Mouse (Mus musculus): ENCODE measurements around the gene Mpzl1.
A peak's percentile ranks its signal among the peaks of the same experiment; 100 is the strongest.
"Not testable (repeated sequence)": the region's sequence is repeated elsewhere in the genome, so short reads cannot be mapped to it uniquely, and the experiment has no call there.

The Mpzl1 gene

DNA sequence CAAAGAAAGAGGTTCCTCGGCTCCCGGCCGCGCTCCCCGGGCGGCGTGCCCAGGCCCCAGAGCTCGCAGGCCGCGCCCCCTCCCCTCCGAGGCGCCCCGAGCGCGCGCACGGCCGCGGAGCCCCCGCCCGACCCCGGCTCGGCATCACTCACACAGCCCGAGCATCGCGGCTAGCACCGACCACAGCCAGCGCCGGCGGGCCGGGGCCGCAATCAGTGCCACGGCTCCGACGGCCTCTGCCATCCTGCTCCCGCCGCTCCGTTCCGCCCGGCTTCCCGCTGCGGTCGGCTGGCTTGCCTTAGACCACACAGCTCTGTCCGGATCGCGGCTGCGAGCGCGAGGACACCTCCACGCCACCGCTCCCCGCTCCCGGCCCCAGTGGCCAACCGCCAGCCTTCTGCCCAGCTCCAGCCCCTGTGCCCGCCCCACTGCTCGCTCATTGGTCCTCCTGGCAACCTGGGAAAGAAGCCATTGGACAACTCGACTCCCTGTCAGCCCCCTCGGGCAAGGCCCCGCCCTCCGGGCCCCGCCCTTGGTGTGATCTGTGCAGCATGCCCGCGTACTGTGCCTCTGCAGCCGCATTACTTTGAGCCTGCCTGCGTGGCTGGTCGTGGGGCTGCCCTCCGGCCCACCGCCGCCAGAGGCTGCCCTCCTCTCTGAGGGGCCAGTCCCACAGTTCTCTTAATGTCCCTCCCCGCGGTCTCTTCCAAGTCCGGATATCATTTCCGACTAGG lies at the start of gene Mpzl1:
Gene Mpzl1, minus strand, starts transcription at position 388 of the 734 bp plus-strand sequence.
- DNase-seq: peak; percentile 100

DNA sequence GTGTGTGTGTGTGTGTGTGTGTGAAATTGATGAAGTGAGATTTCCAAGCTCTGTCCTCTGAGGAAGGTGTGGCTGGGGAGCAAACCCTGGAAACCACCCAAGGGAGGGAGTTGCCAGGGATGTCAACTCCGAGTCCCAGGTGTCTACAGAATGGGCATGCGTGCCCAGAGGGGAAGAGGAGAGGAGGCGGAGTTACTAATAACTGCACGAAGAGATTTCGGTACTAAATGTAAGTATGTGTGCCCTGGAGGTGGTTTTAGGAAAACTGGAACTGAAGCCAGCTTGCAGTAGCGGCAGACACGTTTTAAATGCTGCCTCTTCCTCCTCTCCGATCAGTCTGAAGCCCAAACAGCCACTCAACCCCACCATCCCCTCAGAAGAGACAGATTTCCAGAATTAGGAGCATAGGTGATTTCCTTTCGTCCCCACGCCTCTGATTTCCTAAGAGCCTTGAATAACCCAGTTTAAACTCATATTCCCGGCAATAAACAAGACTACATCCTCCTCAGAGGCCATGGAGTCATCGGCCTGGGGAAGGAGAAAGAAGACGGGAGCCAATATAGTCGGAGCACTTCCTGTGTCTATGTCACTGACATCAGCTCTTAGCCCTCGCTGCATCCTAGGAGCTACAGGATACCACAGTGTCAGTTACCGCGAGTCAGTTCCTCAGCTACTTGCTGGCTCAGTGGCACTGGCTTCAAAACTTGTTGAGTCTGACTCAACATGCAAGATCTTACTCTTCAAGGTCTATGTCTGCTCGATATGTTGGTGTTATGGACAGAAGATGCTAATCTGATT lies 47.9 kb upstream of the Mpzl1 start:
- DNase-seq: peak; percentile 96

DNA sequence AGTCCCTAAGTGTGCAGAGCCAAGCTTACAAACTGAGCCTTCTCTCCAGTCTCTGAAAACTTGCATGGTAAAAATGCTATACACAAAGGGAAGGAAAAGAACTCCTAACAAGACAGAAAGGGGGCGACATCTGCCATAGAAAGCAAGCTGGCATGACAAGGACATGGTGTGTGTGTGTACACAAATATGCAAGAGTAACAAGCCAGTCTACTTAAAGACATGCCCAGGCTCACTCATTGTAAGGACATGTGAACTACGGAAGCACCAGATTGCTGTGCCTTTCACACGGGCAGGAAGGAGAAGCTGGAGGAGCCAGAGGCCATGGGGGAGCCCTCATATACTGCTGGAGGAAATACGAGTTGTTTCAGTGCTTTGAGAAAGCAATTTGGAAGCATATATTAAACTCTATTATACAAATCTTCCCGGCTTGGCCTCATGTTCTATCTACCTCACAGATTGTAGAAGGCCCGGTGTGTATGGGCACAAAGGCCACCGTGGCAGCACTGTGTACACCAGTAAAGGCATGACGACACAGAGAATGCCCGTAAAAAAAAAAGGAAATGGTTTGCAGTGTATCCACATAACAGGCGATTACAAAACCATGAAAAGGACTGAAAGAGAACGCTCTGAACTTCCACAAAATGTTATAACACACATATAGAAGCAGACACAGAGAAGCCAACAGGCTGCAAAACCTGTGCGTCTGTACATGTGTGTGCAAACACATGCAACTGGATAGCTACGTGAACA lies 46.9 kb upstream of the Mpzl1 start:
- DNase-seq: peak; percentile 95

DNA sequence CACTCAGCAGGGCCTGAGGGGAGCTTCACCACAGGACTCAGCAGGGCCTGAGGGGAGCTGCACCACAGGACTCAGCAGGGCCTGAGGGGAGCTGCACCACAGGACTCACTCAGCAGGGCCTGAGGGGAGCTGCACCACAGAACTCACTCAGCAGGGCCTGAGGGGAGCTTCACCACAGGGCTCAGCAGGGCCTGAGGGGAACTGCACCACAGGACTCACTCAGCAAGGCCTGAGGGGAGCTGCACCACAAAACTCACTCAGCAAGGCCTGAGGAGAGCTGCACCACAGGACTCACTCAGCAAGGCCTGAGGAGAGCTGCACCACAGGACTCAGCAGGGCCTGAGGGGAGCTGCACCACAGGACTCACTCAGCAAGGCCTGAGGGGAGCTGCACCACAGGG lies 45.7 kb upstream of the Mpzl1 start:
- not testable (repeated sequence) for DNase-seq

DNA sequence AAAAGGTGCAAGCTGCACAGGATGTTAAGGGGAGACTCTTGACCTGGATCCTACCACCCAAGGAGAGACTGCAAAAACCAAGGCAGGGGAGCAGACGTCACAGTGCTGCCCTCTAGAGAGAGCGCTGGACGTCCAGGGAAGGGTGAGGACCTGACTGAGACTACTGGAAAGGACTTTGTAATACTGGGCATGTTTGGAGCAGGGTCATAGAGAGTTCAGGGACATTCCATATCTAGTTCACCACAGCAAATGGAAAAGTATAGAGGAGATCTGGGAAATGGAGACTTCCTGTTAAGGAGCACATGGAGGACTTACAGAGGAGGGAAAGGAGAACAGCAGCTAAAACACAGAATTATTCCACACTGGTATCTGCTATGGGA lies 45.3 kb upstream of the Mpzl1 start:
- DNase-seq: no peak

DNA sequence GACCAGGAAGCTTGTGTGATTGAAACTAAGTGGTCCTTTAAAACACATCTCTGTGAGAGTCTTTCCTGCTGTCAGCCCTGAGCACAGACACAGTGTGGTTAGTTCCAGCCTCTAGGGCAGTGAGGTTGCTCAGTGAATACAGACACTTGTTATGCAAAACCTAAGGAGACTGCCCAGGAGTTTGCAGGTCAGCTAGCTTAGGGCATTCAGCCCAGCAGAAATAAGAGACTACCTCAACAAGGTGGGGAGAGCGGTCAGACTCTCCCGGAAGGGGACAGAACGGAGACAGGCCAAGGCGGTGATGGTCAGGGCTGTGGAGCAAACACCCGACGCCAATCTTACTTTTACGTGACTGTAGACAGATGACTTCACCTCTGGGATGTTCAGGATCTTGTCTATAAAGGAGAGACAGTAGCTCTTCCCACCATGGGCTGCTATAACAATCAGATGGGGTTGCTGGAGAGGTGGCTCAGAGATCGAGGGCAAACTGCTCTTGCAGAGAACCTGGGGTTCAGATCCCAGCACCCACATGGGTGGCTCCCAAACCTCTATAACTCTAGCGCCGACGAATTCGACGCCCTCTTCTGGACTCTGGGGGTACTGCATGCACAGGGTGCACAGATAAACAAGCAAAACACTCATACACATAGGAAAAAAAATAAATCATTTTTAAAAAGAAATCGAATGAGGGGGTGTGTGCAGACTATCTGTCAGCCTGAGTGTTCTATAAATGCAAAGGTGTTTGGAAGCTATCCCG lies 44.7 kb upstream of the Mpzl1 start:
- no peak for DNase-seq

DNA sequence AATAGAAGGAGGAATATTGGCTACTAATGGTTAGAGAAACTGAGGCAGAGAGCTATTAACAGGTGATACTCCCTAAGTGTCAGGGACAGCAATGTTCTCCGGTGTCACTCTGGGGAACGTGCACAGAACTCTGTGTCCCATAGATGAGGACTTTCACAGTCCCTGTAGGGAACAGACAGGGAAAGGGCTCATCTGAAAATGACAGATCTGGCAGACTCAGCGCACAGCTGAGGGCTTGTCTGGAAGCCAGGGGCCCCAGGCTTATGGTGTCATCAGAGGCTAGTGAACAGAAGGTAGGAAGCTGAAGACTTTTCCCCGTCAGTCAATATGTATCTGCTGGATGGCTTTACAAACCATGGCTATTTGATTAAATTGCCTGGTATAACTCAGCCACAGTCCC lies 43.2 kb upstream of the Mpzl1 start:
- DNase-seq: peak; percentile 96

DNA sequence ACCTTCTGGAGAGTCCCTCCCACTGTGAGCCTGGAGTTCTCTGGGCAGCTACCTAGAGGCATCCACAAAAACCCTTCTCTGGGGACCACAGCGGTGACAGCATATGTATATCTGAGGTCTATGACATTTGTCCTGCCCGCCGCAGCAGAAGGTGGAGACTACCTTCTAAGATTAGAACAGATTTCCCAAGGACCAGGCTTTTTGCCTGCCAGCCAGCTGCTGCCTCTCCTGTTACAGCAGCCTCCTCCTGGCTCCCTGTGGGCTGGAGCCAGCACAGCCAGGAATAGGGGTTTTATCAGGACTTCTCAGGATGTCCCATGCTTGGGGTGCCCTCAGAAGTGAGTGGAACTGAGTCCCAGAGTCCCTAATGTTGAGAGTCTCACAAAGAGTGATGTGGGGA lies 42.7 kb upstream of the Mpzl1 start:
- peak; percentile 96 for DNase-seq

DNA sequence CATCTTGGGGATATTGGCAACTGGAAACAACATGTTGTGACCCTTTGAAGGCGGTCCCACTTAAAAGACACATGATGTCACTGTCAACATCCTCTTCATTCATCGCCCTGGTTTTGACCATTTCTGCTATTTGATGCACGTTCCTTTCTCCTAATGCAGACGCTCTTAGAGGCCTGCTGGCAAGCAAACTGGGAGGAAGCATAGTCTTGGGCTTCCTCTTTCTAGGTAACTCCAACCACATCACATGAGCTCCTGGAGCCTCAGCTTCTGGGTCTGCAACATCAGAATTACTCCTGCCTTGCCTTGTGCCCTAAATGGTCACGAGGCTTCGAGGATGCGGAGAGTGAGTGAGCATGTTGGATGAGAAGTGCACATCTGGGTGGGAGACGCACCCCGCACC lies 40.8 kb upstream of the Mpzl1 start:
- DNase-seq: peak; percentile 93

DNA sequence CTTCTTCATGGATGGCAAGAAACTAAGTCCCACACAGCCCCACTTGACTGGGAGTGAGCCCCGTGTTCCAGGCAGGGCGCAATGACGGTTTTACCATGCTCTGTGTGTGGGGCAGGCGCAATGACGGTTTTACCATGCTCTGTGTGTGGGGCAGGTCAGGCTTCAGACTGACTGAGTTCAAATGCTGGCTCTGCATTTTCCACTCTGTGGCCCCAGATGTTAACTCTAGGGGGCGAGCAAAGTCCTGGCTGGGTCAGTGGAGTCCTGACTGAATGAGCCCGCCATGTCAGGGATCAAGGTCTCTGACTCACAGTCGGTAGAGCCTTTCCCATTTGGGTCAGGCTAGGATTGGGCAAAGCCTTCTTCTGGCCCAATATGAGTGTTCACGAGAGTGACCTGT lies 38.0 kb upstream of the Mpzl1 start:
- DNase-seq: peak; percentile 94

DNA sequence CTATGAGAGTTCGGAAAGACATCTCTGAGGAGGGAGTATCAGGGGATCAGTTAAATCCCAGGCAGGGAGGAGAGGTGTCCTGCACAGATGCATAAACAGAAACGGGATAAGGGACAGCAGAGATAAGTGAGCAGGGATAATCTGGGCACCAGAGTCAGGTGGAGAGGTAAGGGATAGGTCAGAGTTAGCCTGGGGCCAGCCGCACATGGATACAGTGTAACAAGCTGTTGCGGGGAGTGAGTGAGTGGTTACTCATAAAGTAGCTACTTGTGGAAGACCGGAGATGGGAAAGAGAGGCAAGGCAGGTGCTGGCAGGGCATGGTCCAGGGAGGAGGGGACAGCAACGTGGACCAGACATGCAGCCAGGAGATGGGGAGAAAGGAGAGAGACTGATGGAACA lies 35.7 kb upstream of the Mpzl1 start:
- DNase-seq: no peak

DNA sequence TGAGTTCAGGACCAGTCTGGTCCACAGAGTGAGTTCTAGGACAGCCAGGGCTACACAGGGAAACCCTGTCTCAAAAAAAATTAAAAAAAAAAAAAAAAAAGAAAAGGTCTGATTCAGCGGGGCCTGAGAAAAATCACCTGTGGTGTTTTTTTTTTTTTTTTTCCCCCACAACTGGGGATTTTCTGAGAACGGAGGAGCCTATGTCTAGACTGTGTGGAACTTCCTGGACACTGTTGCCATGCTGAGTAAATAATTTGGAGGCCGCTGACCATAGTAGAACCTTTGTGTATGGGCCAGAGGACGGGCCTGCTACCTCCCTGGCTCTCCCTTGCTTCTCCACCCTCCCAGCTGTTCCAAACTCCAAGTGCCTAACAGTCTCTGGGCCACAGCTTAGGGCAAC lies 34.6 kb upstream of the Mpzl1 start:
- no peak for DNase-seq

DNA sequence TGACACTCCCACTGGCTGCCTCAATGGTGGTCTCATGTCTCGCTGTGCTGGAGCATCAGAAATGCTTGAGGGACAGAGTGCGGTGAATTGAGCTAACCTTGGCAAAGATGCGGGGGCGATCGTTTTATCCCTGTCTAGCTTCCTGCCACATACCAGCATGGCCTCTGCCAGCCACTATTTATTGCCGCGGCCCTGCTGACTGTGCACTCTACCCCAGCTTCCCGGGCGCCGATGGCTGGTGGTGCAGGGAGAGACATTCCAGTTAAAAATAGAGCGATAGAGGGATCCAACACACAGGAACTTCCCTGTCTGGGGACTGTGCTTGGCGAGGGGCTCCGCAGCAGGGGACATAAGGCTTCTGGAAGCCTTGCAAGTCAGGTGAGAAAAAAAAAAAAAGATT lies 33.0 kb upstream of the Mpzl1 start:
- peak; percentile 98 for DNase-seq

DNA sequence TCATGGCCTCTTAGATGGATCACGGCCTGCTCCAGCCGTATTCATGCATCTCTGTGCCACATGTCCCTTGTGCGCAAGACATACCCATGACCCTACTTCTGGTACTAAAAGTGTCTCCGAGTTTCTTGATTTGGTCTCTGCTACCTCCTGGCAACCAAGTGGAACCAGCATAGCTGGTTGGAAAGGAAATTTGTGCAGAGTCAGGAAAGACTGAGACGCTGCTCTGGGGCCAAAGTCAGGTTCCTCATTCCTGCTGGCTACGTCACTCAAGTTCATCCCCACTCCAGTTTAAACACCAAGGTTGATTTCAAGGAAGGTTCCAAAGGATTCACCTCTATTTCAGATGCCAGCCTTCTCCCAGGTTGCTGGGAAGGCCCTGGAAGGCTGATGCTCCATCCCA lies 32.6 kb upstream of the Mpzl1 start:
- no peak for DNase-seq

DNA sequence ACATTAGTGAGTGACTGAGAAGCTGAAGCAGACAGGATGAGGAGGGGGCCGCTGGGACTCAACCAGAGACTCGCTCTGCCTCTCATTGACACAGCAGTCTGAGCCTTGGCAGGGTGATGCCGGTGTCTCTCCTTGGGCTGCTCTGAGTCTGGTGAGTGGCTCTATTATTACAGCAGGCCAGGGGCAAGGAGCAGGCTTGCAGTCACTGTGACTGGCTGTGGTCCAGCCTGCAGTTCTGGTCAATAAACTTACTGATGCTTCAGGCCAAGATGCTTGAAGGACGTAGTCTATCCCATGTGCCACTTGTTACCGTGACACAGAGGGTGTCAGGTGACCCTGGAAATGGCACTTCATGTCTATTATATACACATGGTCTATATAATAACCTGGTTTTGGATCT lies 31.4 kb upstream of the Mpzl1 start:
- DNase-seq: no peak

DNA sequence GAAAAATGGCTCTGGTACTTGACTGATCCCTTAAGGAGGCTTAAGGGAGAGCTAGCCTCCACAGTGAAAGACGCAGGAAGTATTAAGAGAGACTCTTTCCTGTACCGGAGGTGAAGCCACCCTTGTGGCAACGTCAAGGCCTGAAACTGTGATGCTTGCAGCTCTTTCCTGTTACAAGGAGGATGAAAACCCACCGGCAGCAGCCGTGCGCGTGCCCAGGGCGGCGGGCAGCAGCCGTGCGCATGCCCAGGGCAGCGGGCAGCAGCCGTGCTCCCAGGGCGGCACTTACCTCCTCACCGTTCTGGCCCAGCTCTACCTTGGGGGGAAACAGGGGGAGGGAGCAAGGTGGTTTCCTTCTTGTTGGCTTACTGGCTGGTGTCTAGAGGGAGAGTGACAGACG lies 28.9 kb upstream of the Mpzl1 start:
- DNase-seq: peak; percentile 92

DNA sequence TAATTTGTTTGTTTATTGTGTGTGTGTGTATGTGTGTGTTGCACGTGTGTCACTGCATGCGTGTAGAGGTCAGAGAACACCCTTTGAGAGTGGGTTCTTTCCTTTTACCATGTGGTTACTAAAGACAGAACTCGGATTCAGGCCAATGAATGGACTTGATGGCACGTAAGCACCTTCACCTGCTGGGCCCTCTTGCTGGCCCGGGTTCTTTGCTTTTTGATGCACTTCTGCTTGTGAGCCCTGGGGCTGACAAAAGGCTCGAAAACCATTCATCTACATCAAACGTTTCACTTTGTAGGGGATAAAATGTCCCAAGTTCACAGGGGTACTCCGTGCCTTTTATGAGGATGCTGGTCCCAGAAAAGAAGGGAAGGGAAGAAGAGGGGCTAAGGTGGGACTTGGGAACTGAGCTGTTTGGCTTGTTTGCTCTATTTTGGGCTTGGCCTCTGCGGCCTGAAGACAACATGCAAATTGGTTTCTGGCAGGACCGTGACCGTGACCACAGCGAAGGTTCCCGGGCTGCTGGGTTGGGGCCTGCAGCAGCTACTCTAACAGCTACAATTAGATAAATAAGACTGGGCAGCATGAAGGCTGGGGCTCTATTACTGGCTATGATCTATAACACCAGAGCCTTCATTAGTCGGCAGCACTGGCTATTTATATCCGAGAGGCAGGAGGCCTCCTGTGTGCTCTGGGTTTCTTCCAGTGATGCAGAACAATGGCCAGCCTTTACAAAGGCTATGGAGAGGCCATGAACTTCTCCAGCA lies 28.3 kb upstream of the Mpzl1 start:
- peak; percentile 96 for DNase-seq

DNA sequence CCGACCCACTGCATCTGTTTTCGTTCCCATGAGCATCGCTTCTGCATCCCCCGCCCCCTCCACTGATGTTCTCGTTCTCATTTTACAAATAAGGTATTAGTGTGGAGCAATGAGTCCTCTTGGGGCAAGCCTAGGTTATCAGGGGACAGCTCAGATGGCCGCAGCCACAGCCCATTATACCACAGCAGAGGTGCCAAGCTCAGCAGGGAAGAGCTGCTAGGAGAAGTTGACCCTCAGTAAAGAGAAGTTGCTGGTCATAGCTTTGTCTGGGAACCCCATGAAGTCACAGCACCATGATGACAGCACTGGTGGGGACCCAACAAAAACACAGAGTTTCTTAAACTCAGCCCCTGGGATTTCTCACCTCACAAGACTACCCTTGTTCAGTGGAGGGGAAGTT lies 27.4 kb upstream of the Mpzl1 start:
- peak; percentile 89 for DNase-seq

DNA sequence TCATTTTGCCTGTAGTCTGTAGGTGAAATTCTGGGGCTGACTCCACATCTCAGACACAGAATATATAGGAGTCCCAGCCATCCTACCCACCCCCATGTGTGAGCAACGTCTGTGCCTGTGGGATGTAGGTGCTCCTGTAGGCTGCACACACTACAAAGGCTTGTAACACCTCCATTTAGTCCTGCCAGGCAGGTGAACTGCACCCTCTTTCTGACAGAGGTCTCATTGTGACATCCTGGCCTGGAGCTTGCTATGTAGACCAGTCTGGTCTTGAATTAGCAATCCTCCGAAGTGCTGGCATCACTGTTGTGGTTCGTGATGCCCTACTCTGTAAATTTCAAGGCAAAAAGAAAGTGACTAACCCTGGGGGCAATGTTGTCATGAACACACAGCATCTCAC lies 26.9 kb upstream of the Mpzl1 start:
- DNase-seq: peak; percentile 90

DNA sequence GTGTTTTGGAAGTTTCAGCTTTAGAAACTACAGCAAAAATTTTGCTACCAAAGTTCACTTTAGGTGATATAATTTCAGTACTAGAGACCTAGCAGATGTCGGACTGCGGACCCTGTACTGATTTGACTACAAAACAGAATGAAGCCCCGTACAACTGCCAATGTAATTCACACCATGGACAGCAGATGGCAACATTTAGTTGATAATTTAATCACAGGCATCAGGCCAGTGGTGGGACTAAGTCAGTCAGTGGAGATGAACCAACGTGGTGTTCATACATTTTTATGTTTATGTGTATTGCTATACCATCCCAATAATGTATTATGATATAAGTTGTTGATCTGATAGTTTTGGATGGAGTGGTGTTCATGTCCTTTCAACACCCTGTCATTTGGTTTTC lies 26.4 kb upstream of the Mpzl1 start:
- DNase-seq: peak; percentile 93

DNA sequence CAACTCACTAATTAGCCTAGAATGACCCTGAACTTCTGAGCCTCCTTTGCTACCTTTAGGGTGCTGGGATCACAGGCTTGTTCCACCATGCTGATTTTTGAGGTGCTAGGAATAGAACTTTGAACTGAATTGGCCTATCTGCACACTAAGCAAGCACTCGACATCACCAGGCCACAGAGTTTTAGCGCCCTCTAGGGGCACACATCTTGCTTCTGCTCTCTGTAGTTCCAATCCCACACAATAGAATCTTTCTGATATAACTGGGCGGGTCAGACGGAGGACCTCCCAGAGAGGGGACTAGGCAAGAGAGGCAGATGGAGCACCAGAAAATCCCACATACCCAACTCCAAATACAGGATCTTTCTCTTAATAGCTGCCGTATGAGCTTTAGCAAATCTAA lies 24.3 kb upstream of the Mpzl1 start:
- peak; percentile 95 for DNase-seq

DNA sequence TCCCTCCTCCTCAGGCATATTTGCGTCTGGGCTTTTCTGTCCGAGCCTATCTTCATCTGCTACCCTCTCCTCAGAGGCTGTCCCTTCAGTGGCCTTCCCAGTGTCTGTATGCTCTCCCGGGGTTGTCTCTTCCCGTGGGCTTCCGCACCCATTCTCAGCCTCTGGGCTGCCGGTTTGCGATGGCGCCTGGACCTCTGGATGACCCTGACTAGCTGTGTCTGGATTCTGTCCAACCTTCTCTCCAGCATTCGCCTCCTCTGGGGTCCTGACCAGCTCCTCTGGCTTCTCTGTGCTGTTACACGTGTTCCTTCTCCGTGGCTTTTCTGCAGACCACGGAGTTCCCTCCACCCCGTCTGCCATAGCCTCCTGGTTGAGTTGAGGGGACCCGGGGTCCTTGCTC lies 21.1 kb upstream of the Mpzl1 start:
- DNase-seq: no peak

Data from heart, adult 11 months (tissue).